Mouse (Mus musculus) CD8-positive naive resting alpha-beta T cell, adult 2 months (primary cell): Measurements from ENCODE around the gene Phf11a.
"Not testable (repeated sequence)": the region's sequence is repeated elsewhere in the genome, so short reads cannot be mapped to it uniquely, and the experiment has no call there.

Experiments used
- DNase-seq, 2 experiments: peaks; one replicate each; pipeline ENCODE4 v3.0.0; 2022; ENCODE audit warnings: low read depth in 2 of 2, low spot score in 2 of 2

Phf11a gene

GRCm38 (mm10) chr14:59297391-59297790 is at the start of gene Phf11a:
Gene Phf11a, minus strand, starts transcription at chr14:59297522.
- not testable (repeated sequence) for DNase-seq

DNA sequence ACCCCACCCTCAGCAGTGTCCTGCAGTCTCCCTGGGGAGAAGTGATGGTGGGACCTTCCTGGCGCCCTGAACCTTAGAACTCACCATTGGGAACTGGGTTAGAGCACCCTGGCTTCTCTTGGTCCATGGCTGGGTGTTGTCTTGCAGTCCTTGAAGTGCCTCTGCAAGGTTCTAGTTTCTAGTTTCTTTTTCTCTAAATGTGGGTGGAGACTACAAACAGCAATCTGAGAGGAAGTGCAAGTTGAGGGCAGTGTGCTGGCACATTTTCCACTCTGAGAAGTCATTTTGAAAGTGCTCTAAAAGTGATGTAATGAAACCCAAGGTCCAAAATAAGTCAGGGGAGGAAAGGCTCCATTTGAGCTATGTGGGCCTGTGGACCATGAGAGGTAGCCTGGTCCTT is 43.9 kb upstream of the Phf11a start, which contains the start of gene Phf11b:
TSS of gene Phf11b (minus strand) at position 163 of the 400 bp plus-strand sequence.
- DNase-seq, result peak; percentile 6 to 27

DNA sequence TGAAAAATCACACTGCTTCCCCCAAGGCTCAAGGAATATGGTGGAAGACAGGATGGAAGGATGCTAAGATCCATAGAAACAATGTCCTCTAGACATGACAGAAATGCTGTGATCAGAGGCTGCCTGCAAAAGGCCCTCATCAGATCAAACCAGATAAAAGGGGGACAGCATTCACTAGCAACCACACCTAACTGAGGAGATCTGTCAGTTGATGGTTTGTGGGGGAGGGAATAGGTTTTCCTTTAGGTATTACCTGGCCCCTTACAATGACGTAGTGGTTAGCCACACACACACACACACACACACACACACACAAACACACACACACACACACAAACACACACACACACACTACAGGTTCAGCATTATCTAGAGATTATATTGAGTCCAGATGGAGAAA is 42.2 kb upstream of the Phf11a start:
- DNase-seq, result no peak

- DNase-seq, result not testable (repeated sequence)
Measured at GRCm38 (mm10) chr14:59336056-59336455, 38.7 kb upstream of the Phf11a start.

- DNase-seq, result not testable (repeated sequence)
Measured at GRCm38 (mm10) chr14:59330499-59330898, 33.2 kb upstream of the Phf11a start.

GRCm38 (mm10) chr14:59319970-59320369 is 22.6 kb upstream of the Phf11a start:
- DNase-seq, result not testable (repeated sequence)

DNA sequence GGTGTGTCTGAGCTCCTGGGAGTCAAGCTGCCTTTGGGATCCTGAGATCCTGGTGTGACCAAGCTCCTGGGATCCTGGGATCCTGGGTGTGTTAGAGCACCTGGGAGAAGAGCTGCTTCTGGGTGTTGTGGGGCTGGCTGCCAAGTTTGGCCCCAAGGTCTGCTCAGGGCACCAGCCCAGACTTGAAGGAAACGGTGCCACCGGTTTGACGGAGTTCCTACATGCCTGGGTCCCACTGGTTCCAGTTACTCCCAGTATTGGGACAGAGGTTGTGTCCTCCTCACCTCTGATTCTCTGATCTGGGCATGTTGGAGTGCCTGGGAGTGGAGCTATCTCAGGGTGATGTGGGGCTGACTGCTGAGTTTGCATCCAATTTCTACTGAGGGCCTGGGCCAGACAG is 21.7 kb upstream of the Phf11a start:
- DNase-seq, result not testable (repeated sequence)

DNA sequence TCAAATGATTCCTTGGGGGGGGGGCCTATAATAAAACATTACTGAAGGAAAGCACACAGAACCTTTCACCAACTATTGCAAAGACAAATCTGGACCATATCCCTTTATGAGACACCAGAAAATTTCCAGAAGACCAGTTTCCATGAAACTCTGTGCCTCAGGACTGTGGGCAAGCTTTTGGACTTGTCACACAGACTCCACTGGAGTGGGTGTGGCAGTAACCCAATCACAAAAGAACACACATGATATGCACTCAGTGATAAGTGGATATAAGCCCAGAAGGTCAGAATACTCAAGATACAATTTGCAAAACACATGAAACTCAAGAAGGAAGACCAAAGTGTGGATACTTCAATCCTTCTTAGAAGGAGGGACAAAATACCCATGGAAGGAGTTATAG is 5.6 kb downstream of the Phf11a start:
- not testable (repeated sequence) for DNase-seq

DNA sequence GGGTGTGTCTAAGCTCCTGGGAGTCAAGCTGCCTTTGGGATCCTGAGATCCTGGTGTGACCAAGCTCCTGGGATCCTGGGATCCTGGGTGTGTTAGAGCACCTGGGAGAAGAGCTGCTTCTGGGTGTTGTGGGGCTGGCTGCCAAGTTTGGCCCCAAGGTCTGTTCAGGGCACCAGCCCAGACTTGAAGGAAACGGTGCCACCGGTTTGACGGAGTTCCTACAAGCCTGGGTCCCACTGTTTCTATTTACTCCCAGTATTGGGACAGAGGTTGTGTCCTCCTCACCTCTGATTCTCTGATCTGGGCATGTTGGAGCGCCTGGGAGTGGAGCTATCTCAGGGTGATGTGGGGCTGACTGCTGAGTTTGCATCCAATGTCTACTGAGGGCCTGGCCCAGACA is 22.4 kb downstream of the Phf11a start:
- not testable (repeated sequence) for DNase-seq

DNA sequence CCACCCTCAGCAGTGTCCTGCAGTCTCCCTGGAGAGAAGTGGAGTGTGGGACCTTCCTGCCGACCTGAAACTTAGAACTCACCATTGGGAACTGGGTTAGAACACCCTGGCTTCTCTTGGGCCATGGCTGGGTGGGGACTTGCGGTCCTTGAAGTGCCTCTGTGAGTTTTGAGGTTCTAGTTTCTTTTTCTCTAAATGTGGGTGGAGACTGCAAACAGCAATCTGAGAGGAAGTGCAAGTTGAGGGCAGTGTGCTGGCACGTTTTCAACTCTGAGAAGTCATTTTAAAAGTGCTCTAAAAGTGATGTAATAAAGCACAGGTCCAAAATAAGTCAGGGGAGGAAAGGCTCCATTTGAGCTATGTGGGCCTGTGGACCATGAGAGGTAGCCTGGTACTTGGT is 37.3 kb downstream of the Phf11a start, which contains the start of gene Gm6904:
TSS of gene Gm6904 (minus strand) at position 161 of the 400 bp plus-strand sequence.
- peak; percentile 37 to 45 for DNase-seq

DNA sequence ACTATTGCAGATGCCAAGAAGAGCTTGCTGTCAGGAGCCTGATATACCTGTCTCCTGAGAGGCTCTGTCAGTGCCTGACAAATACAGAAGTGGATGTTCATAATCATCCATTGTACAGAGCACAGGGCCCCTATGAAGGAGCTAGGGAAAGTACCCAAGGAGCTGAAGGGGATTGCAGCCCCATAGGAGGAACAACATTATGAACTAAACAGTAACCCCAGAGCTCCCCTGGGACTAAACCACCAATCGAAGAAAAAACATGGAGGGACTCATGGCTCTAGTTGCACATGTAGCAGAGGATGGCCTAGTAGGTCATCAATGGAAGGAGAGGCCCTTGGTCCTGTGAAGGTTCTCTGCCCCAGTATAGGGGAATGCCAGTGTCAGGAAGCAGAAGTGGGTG is 41.5 kb downstream of the Phf11a start:
- not testable (repeated sequence) for DNase-seq

- not testable (repeated sequence) for DNase-seq
Measured at GRCm38 (mm10) chr14:59250350-59250749, 47.0 kb downstream of the Phf11a start.

- DNase-seq, result no peak
Measured at GRCm38 (mm10) chr14:59233635-59234034, 63.7 kb downstream of the Phf11a start.

DNA sequence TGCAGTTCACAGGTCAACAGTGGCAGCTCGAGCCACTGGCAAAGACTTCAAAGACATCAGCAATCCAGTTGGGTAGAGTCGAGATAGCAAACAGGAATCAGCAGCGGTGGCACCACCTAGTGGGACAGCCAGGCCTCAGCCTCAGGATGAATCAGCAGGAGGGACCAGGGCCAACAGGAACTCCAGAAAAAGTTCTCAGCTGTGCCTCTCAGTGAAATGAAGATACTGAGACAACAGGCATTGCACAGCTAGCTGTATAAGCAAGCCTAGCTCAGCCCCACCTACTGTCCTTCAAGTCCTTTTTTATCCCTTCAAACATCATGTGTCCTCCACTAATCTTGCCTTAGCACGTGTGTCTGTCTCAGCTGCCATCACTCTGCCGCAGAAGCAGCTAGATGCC is 65.3 kb downstream of the Phf11a start:
- no peak for DNase-seq

DNA sequence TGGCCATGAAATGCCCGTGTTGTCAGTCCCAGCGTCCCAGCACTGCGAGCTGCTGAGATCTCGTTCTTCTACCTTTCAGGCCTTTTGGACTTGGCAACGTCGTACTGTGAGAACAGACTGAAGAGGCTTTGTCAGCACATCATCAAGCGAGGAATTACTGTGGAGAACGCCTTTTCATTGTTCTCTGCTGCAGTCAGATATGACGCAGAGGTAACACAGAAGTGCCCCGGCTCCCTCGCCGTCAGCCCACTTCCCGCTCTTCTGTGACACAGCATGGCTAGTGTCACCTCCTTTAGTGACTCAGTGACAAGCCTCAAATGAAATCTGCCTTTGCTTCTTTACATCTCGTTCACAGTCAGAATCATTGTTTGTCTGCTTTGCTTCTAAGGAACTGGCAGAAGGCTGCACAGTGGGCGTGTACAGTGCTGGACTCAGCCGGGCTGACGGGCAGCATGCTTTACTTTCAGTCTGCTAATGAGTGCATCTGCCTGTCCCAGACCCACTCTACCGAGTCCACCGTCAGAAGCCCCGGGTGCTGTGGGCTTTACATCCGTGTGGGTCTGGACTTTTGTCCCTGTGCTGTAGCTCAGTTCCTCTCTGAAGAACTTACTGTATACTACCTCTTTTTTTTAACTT is 66.9 kb downstream of the Phf11a start:
- DNase-seq, result no peak

GRCm38 (mm10) chr14:59229822-59230221 is 67.5 kb downstream of the Phf11a start:
- no peak for DNase-seq
